Mouse (Mus musculus): ENCODE measurements around the gene Ces1d. TPM values are rescaled to one million over a fixed set of nuclear protein-coding genes. Genes with fewer than 3 reads are reported as not detected.
"Not testable (repeated sequence)": the region's sequence is repeated elsewhere in the genome, so short reads cannot be mapped to it uniquely, and the experiment has no call there.

Gene Ces1d
- 100 to 1,000 TPM; 174 to 223 TPM for total RNA-seq (2021)

- peak; percentile 43 for DNase-seq (ENCODE audit: low spot score)
- intact Hi-C loops (cut with DNase I) = loop anchor here (10.0 kb wide), 1 partner anchor 197 kb away; no protein-coding TSS in a partner anchor
Measured at GRCm38 (mm10) chr8:93197685-93198525, at the start of gene Ces1d. Gene Ces1d (minus strand): TSS chr8:93197838.

- no peak for DNase-seq (ENCODE audit: low spot score)
- intact Hi-C loops (cut with DNase I) = no loop called here
Measured at GRCm38 (mm10) chr8:93246057-93246456, 48.4 kb upstream of the Ces1d start.

GRCm38 (mm10) chr8:93239884-93240283, 42.2 kb upstream of the Ces1d start:
- no peak for DNase-seq (ENCODE audit: low spot score)
- intact Hi-C loops (cut with DNase I) = no loop called here

GRCm38 (mm10) chr8:93235681-93236080, 38.0 kb upstream of the Ces1d start:
- no peak for DNase-seq (ENCODE audit: low spot score)
- intact Hi-C loops (cut with DNase I) = no loop called here

- intact Hi-C loops (cut with DNase I) = no loop called here
- DNase-seq (ENCODE audit: low spot score) = no peak
Measured at GRCm38 (mm10) chr8:93234706-93235105, 37.1 kb upstream of the Ces1d start.

- intact Hi-C loops (cut with DNase I) = no loop called here
Measured at GRCm38 (mm10) chr8:93234068-93234467, 36.4 kb upstream of the Ces1d start.

GRCm38 (mm10) chr8:93229446-93229845, 31.8 kb upstream of the Ces1d start, which contains the start of gene Ces1e:
Gene Ces1e (minus strand): TSS chr8:93229619.
- DNase-seq (ENCODE audit: low spot score) = no peak
- intact Hi-C loops (cut with DNase I) = no loop called here

More at GRCm38 (mm10) chr8:93234068-93234467, 36.4 kb upstream of the Ces1d start:
- no peak for DNase-seq (ENCODE audit: low spot score)

- intact Hi-C loops (cut with DNase I) = no loop called here
- no peak for DNase-seq (ENCODE audit: low spot score)
Measured at GRCm38 (mm10) chr8:93228673-93229370, 31.2 kb upstream of the Ces1d start.

GRCm38 (mm10) chr8:93226471-93226870, 28.8 kb upstream of the Ces1d start:
- intact Hi-C loops (cut with DNase I); DNase-seq (ENCODE audit: low spot score): not testable (repeated sequence)

GRCm38 (mm10) chr8:93221896-93222295, 24.3 kb upstream of the Ces1d start:
- intact Hi-C loops (cut with DNase I) = loop anchor here (2.0 to 5.0 kb wide), 2 partner anchors 49 to 175 kb away; no protein-coding TSS in a partner anchor

GRCm38 (mm10) chr8:93217867-93218266, 20.2 kb upstream of the Ces1d start:
- DNase-seq (ENCODE audit: low spot score) = no peak
- intact Hi-C loops (cut with DNase I) = no loop called here

More at GRCm38 (mm10) chr8:93221896-93222295, 24.3 kb upstream of the Ces1d start:
- no peak for DNase-seq (ENCODE audit: low spot score)

- intact Hi-C loops (cut with DNase I) = no loop called here
Measured at GRCm38 (mm10) chr8:93217375-93217774, 19.7 kb upstream of the Ces1d start.

GRCm38 (mm10) chr8:93211091-93211490, 13.5 kb upstream of the Ces1d start:
- intact Hi-C loops (cut with DNase I) = no loop called here
- DNase-seq (ENCODE audit: low spot score) = no peak

More at GRCm38 (mm10) chr8:93217375-93217774, 19.7 kb upstream of the Ces1d start:
- DNase-seq (ENCODE audit: low spot score) = peak; percentile 34

GRCm38 (mm10) chr8:93199146-93199545, 1.5 kb upstream of the Ces1d start:
- not testable (repeated sequence) for DNase-seq (ENCODE audit: low spot score)
- intact Hi-C loops (cut with DNase I) = loop anchor here (10.0 kb wide), 1 partner anchor 196 kb away; no protein-coding TSS in a partner anchor

GRCm38 (mm10) chr8:93196436-93196835, 1.2 kb downstream of the Ces1d start:
- DNase-seq (ENCODE audit: low spot score) = no peak
- intact Hi-C loops (cut with DNase I) = loop anchor here (10.0 kb wide), 1 partner anchor 198 kb away; no protein-coding TSS in a partner anchor

GRCm38 (mm10) chr8:93180581-93181129, 17.0 kb downstream of the Ces1d start:
- intact Hi-C loops (cut with DNase I) = no loop called here
- peak; percentile 8 for DNase-seq (ENCODE audit: low spot score)

GRCm38 (mm10) chr8:93176593-93176992, 21.0 kb downstream of the Ces1d start:
- DNase-seq (ENCODE audit: low spot score) = no peak

GRCm38 (mm10) chr8:93174554-93174953, 23.1 kb downstream of the Ces1d start:
- no peak for DNase-seq (ENCODE audit: low spot score)
- intact Hi-C loops (cut with DNase I) = no loop called here

More at GRCm38 (mm10) chr8:93176593-93176992, 21.0 kb downstream of the Ces1d start:
- intact Hi-C loops (cut with DNase I) = no loop called here

- intact Hi-C loops (cut with DNase I) = loop anchor here (2.0 kb wide), 1 partner anchor 49 kb away; no protein-coding TSS in a partner anchor
- DNase-seq (ENCODE audit: low spot score) = peak; percentile 40
Measured at GRCm38 (mm10) chr8:93171846-93172590, 25.6 kb downstream of the Ces1d start.

All from heart, postnatal 25 days (tissue).